Mouse (Mus musculus) midbrain, embryonic 16.5 days (tissue): ENCODE measurements at regions not wholly inside any gene's neighbourhood (a gene's known extent, or its start where the extent isn't known, plus 50 kb on each side); places are given as distances from the start of the nearest gene placed in this dataset.

Experiments used
- ATAC-seq: fragments of 200-750 bp; cut with Nextera tagmentation; 2 replicates; pipeline ENCODE4 v1.8.0; 2017; ENCODE audit warnings: moderate TSS enrichment
- H3K27ac ChIP-seq: fragments of 300-500 bp; sonication (generic); 2 replicates; pipeline ENCODE4 v1.5.1; 2014; ENCODE audit warnings: mild to moderate bottlenecking, low read length, mixed read lengths
- H3K27me3 ChIP-seq: fragments of 300-500 bp; sonication (generic); 2 replicates; pipeline ENCODE4 v1.6.1; 2014; ENCODE audit warnings: low read depth, low read length, mixed read lengths; ENCODE audit not compliant: control insufficient read depth, insufficient read depth
- H3K36me3 ChIP-seq: fragments of 300-500 bp; sonication (generic); 2 replicates; pipeline ENCODE4 v1.6.1; 2014; ENCODE audit warnings: mild to moderate bottlenecking, low read length, moderate library complexity, mixed read lengths; ENCODE audit not compliant: control insufficient read depth, insufficient read depth
- H3K4me1 ChIP-seq: fragments of 300-500 bp; sonication (generic); 2 replicates; pipeline ENCODE4 v1.6.1; 2014; ENCODE audit warnings: mild to moderate bottlenecking, low read length, mixed read lengths; ENCODE audit not compliant: control insufficient read depth, insufficient read depth
- H3K4me2 ChIP-seq: fragments of 300-500 bp; sonication (generic); 2 replicates; pipeline ENCODE4 v1.6.1; 2014; ENCODE audit warnings: mild to moderate bottlenecking, low read length, mixed read lengths
- H3K4me3 ChIP-seq: fragments of 300-500 bp; sonication (generic); 2 replicates; pipeline ENCODE4 v1.5.1; 2014; ENCODE audit warnings: low read depth, mild to moderate bottlenecking, low read length, moderate library complexity, mixed read lengths
- H3K9ac ChIP-seq: fragments of 300-500 bp; sonication (generic); 2 replicates; pipeline ENCODE4 v1.6.1; 2014; ENCODE audit warnings: low read depth, low read length, mixed read lengths
- H3K9me3 ChIP-seq: fragments of 300-500 bp; sonication (generic); replicated peaks from 2 replicates; pipeline ENCODE4 v1.6.1; 2014; ENCODE audit warnings: mild to moderate bottlenecking, low read length, mixed read lengths; ENCODE audit not compliant: control insufficient read depth, poor library complexity, severe bottlenecking
- WGBS: fragments of 180-500 bp; shearing (Covaris S2); extraction: QIAGEN DNeasy Blood & Tissue Kit; methylation state at CpG from one replicate; pipeline ENCODE4 v1.1.7; 2014; 5-methylcytosine and 5-hydroxymethylcytosine counted together

- H3K27me3 ChIP-seq: no peaks in the 10 kb centered on the region
Observed at GRCm38 (mm10) chr9:84774348-84774747, 538.2 kb upstream of the Gm11114 start.

DNA sequence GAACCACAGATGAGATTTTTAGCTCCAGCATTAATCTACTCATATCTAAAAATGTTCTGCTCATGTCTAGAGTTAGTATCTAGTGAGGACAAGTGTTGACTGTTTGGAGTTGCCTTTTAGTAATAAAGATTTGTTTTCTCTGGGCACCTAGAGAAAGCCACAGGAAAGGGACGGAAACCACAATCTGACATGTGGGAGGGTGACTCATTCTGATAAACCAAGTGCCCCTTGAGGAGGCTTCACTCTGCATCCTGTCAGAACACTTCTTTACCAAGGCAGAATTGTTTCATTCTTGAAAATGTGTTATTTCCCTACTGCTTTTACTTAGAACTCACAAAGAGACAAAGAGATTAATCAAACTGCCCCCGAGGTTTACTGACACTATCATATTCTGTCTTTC, 537.4 kb upstream of the Gm11114 start:
- Histone ChIP-seq H3K4me2 (no peak overlapping the region), H3K27ac (no peak overlapping the region), H3K36me3 (no peaks in the 10 kb centered on the region), H3K27me3 (no peaks in the 10 kb centered on the region), H3K4me1 (no peaks in the 10 kb centered on the region), H3K9me3 (no peaks in the 10 kb centered on the region), H3K9ac (no peak overlapping the region), H3K4me3 (no peak overlapping the region)
- 93% methylated on average over 2 of the region's 2 CpGs for WGBS
- ATAC-seq: no peak

More at GRCm38 (mm10) chr9:84774348-84774747, 538.2 kb upstream of the Gm11114 start:
- WGBS: 75% methylated on average over 11 of the region's 11 CpGs
- Histone ChIP-seq H3K27ac (no peak overlapping the region), H3K9me3 (no peaks in the 10 kb centered on the region), H3K4me1 (no peaks in the 10 kb centered on the region), H3K36me3 (no peaks in the 10 kb centered on the region), H3K4me3 (no peak overlapping the region), H3K4me2 (no peak overlapping the region), H3K9ac (no peak overlapping the region)
- no peak for ATAC-seq

DNA sequence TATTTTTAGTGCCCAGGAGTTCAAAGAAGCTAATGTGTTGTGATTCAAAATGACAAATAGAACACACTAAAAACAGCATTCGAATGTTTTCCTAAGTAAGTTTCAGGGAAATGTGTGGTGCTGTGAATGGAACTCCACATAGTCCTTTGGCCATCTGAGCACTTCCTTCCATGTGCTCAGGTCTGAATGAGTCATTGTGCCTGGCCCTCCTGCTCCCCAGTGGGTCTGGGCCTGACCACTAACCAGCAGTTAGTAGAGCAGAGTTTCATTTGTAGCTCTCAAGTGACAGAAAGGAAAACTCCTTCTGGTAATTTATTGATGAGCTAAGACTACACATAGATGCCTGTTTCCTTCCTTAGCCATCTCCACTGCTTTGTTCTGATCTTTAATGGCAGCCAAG, 533.4 kb upstream of the Gm11114 start:
- ATAC-seq: no peak
- 91% methylated on average over 1 of the region's 1 CpGs for WGBS

GRCm38 (mm10) chr9:84825768-84826167, 486.8 kb upstream of the Gm11114 start:
- Histone ChIP-seq H3K27ac (no peak overlapping the region), H3K4me3 (no peak overlapping the region), H3K9ac (no peak overlapping the region), H3K9me3 (no peaks in the 10 kb centered on the region), H3K4me2 (no peak overlapping the region), H3K36me3 (no peaks in the 10 kb centered on the region), H3K27me3 (no peaks in the 10 kb centered on the region), H3K4me1 (no peaks in the 10 kb centered on the region)
- ATAC-seq: no peak

More for the DNA sequence above, 533.4 kb upstream of the Gm11114 start:
- Histone ChIP-seq H3K9me3 (no peaks in the 10 kb centered on the region), H3K9ac (no peak overlapping the region), H3K4me3 (no peak overlapping the region), H3K27ac (no peak overlapping the region), H3K36me3 (no peaks in the 10 kb centered on the region), H3K27me3 (no peaks in the 10 kb centered on the region), H3K4me2 (no peak overlapping the region), H3K4me1 (no peaks in the 10 kb centered on the region)

GRCm38 (mm10) chr9:84828934-84829333, 483.6 kb upstream of the Gm11114 start:
- Histone ChIP-seq H3K9ac (no peak overlapping the region), H3K27me3 (no peaks in the 10 kb centered on the region), H3K36me3 (no peaks in the 10 kb centered on the region), H3K27ac (no peak overlapping the region), H3K4me2 (no peak overlapping the region), H3K9me3 (no peaks in the 10 kb centered on the region), H3K4me1 (no peaks in the 10 kb centered on the region), H3K4me3 (no peak overlapping the region)
- ATAC-seq: no peak
- 78% methylated on average over 5 of the region's 5 CpGs for WGBS

DNA sequence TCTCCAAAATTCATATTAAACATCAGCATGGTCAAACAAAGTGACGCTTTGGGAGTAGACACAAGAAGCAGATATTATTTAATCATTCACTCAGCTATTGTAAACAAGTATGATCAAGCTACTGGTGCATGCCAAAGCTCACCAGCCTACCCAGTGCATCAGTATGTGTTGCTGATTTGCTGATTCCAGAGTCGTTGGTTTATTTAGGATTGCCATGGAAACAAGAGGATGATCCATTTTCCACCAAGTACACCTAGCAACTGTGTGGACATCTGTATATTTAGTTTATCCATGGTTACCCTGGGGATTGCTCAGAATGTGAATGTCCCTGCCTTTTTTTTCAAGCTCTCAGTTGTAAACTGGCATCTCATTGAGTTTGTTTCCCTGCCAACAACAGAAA, 481.9 kb upstream of the Gm11114 start:
- Histone ChIP-seq H3K4me3 (no peak overlapping the region), H3K9ac (no peak overlapping the region), H3K27ac (no peak overlapping the region), H3K27me3 (no peaks in the 10 kb centered on the region), H3K4me1 (no peaks in the 10 kb centered on the region), H3K4me2 (no peak overlapping the region), H3K36me3 (no peaks in the 10 kb centered on the region), H3K9me3 (no peaks in the 10 kb centered on the region)
- 53% methylated on average over 2 of the region's 2 CpGs for WGBS
- ATAC-seq: peak; percentile 66; the same call in 1 of the 2 replicates

DNA sequence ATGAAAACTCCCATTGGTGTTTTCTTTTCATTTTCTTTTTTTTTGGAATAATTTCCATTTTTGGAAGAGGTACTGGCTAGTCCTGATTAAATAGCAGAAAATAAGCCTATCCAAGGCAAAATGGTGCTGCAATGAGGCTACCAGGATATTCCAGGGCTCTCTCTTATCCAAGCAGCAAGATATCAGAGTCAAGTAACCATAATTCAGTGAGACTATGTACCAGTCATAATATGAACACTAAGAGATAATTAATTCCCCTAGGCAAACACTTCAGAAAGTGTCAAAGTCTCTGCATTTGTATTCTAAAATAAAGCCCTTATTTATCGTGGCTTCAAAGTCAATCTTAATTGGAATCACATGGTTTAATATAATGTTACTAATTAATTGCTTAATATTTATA, 475.1 kb upstream of the Gm11114 start:
- Histone ChIP-seq H3K4me2 (no peak overlapping the region), H3K4me3 (no peak overlapping the region), H3K9me3 (no peaks in the 10 kb centered on the region), H3K27ac (no peak overlapping the region), H3K27me3 (no peaks in the 10 kb centered on the region), H3K9ac (no peak overlapping the region), H3K4me1 (no peaks in the 10 kb centered on the region), H3K36me3 (no peaks in the 10 kb centered on the region)
- WGBS: 62% methylated on average over 1 of the region's 1 CpGs
- ATAC-seq: peak; percentile 48; the same call in 1 of the 2 replicates

- H3K4me1 ChIP-seq: no peaks in the 10 kb centered on the region
- H3K36me3 ChIP-seq: no peaks in the 10 kb centered on the region
- H3K4me2 ChIP-seq: no peak overlapping the region
- H3K9ac ChIP-seq: no peak overlapping the region
- ATAC-seq: no peak
- no peak overlapping the region for H3K4me3 ChIP-seq
- H3K27me3 ChIP-seq: no peaks in the 10 kb centered on the region
- no peak overlapping the region for H3K27ac ChIP-seq
- H3K9me3 ChIP-seq: no peaks in the 10 kb centered on the region
Observed at GRCm38 (mm10) chr9:84844021-84844420, 468.6 kb upstream of the Gm11114 start.

DNA sequence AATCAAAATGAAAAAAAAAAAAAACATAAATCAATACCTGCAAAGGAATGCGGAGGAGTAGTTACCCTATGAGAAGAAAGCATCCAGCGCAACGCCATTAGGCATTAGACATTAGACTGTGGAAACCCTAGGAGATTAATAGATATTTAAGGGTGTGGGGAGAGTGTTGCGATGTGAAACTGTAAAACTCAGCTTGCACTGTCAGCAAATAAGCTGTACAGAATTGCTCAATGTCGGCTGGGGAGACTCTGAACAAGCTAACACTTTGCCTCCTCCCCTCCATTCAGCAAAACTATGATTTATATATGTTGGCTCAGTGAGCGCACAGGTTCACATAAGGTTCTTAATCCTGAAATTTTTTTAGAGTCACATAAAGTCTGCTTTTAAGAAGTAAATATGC, 451.0 kb upstream of the Gm11114 start:
- Histone ChIP-seq H3K36me3 (no peaks in the 10 kb centered on the region), H3K9ac (no peak overlapping the region), H3K27ac (no peak overlapping the region), H3K4me3 (no peak overlapping the region), H3K4me2 (no peak overlapping the region), H3K9me3 (no peaks in the 10 kb centered on the region), H3K27me3 (no peaks in the 10 kb centered on the region), H3K4me1 (no peaks in the 10 kb centered on the region)
- no peak for ATAC-seq
- WGBS: 82% methylated on average over 6 of the region's 6 CpGs

- Histone ChIP-seq H3K36me3 (no peaks in the 10 kb centered on the region), H3K9ac (no peak overlapping the region), H3K27me3 (no peaks in the 10 kb centered on the region), H3K4me3 (no peak overlapping the region), H3K4me1 (no peaks in the 10 kb centered on the region), H3K4me2 (no peak overlapping the region), H3K27ac (no peak overlapping the region), H3K9me3 (no peaks in the 10 kb centered on the region)
- ATAC-seq: no peak
- WGBS: 93% methylated on average over 5 of the region's 5 CpGs
Observed at GRCm38 (mm10) chr9:84863431-84863830, 449.1 kb upstream of the Gm11114 start.
